24 mouse cellular contexts compared by ENCODE assay signal in genomic region chr12:13085951-13086350, GRCm38 (mm10).
DNase-seq lines count a peak whose midpoint lies in the region; ATAC-seq lines count a peak whose summit lies in the region.
"Had no signal": no experiment of that assay in that cellular context is flagged by ENCODE, and none has a peak within 500 bp of the region (broad histone marks: within the 10 kb centered on the region; RNA-seq: fewer than 3 reads in every experiment).

No protein-coding gene starts in this region.

- no peaks in the 10 kb centered on the region for H3K36me3 ChIP-seq in midbrain, embryonic 10.5 days
- H3K36me3 ChIP-seq in midbrain, embryonic 13.5 days = no peaks in the 10 kb centered on the region
- no peaks in the 10 kb centered on the region for H3K36me3 ChIP-seq in embryonic facial prominence, embryonic 11.5 days (replicated peaks; ENCODE audit: control insufficient read depth, insufficient read depth, low read depth, low read length)
- H3K36me3 ChIP-seq: embryonic facial prominence, embryonic 12.5 days; forebrain, embryonic 12.5 days; heart, embryonic 15.5 days; limb, embryonic 12.5 days; midbrain, embryonic 15.5 days had no signal

- no peaks in the 10 kb centered on the region for H3K9me3 ChIP-seq in midbrain, embryonic 10.5 days (replicated peaks)
- no peaks in the 10 kb centered on the region for H3K9me3 ChIP-seq in midbrain, embryonic 13.5 days
- no peaks in the 10 kb centered on the region for H3K9me3 ChIP-seq in embryonic facial prominence, embryonic 11.5 days (replicated peaks; ENCODE audit: control insufficient read depth, low read length)
- H3K9me3 ChIP-seq: embryonic facial prominence, embryonic 12.5 days; forebrain, embryonic 12.5 days; heart, embryonic 15.5 days; limb, embryonic 12.5 days; midbrain, embryonic 15.5 days had no signal

- WGBS in midbrain, embryonic 10.5 days = 72% methylated on average over 9 of the region's 9 CpGs
- WGBS in midbrain, embryonic 13.5 days = 84% methylated on average over 9 of the region's 9 CpGs
- WGBS in embryonic facial prominence, embryonic 11.5 days = 28% methylated on average over 9 of the region's 9 CpGs

- no peaks in the 10 kb centered on the region for H3K4me1 ChIP-seq in midbrain, embryonic 10.5 days
- H3K4me1 ChIP-seq in midbrain, embryonic 13.5 days (replicated peaks) = peaks cover 9% of the 10 kb centered on the region; the same call in 1 of the 2 replicates
- H3K4me1 ChIP-seq in embryonic facial prominence, embryonic 11.5 days (ENCODE audit: control insufficient read depth, insufficient read depth, low read length) = no peaks in the 10 kb centered on the region
- H3K4me1 ChIP-seq: midbrain, embryonic 15.5 days had no signal

- H3K9ac ChIP-seq in midbrain, embryonic 13.5 days (replicated peaks) = no peak overlapping the region
- no peak overlapping the region for H3K9ac ChIP-seq in embryonic facial prominence, embryonic 11.5 days (replicated peaks; ENCODE audit: low read length)
- H3K9ac ChIP-seq: embryonic facial prominence, embryonic 12.5 days; forebrain, embryonic 12.5 days; heart, embryonic 15.5 days; limb, embryonic 12.5 days; midbrain, embryonic 15.5 days had no signal

- ATAC-seq in midbrain, embryonic 13.5 days = no peak
- no peak for ATAC-seq in embryonic facial prominence, embryonic 11.5 days (replicated peaks; ENCODE audit: insufficient number of reproducible peaks, low FRiP score, low TSS enrichment, low read depth)
- ATAC-seq in inflammation-experienced regulatory T-cells, adult 6 months = no peak
- ATAC-seq in activated CD4-positive, CD25-positive, alpha-beta regulatory T cell, adult 4 months = no peak
- ATAC-seq: midbrain, embryonic 15.5 days had no signal

- no peak for DNase-seq in midbrain, embryonic 10.5 days (ENCODE audit: low spot score)
- peak; percentile 65 for DNase-seq in embryo, embryonic 11 days
- peak; percentile 38 for DNase-seq in embryonic facial prominence, embryonic 11.5 days (ENCODE audit: low spot score)
- peak; percentile 27 for DNase-seq in yolk sac, embryonic 10.5 days (ENCODE audit: low spot score)
- DNase-seq: adrenal gland, postnatal 10 days; cerebellum, adult 2 months; cerebellum, postnatal 25 days; heart, postnatal 4 days; kidney, adult 11 months; kidney, postnatal 10 days; lung, adult 18-20 months; lung, postnatal 14 days; right cerebral cortex, postnatal 25 days; spleen, adult 18-20 months had no signal

- H3K27me3 ChIP-seq in midbrain, embryonic 10.5 days (ENCODE audit: low read depth, poor library complexity, severe bottlenecking) = no peaks in the 10 kb centered on the region
- no peaks in the 10 kb centered on the region for H3K27me3 ChIP-seq in midbrain, embryonic 13.5 days
- no peaks in the 10 kb centered on the region for H3K27me3 ChIP-seq in embryonic facial prominence, embryonic 11.5 days (ENCODE audit: control insufficient read depth, insufficient read depth, low read length)
- H3K27me3 ChIP-seq: embryonic facial prominence, embryonic 12.5 days; limb, embryonic 12.5 days; midbrain, embryonic 15.5 days had no signal

- H3K4me2 ChIP-seq in midbrain, embryonic 13.5 days (replicated peaks) = no peak overlapping the region
- no peak overlapping the region for H3K4me2 ChIP-seq in embryonic facial prominence, embryonic 11.5 days (ENCODE audit: low read depth, low read length)
- H3K4me2 ChIP-seq: embryonic facial prominence, embryonic 12.5 days; forebrain, embryonic 12.5 days; heart, embryonic 15.5 days; limb, embryonic 12.5 days; liver, embryonic 11.5 days; midbrain, embryonic 15.5 days had no signal

- no peak overlapping the region for H3K4me3 ChIP-seq in midbrain, embryonic 10.5 days
- H3K4me3 ChIP-seq in midbrain, embryonic 13.5 days (replicated peaks) = no peak overlapping the region
- no peak overlapping the region for H3K4me3 ChIP-seq in embryonic facial prominence, embryonic 11.5 days (ENCODE audit: low read depth, low read length)
- H3K4me3 ChIP-seq: embryonic facial prominence, embryonic 12.5 days; forebrain, embryonic 12.5 days; heart, embryonic 15.5 days; limb, embryonic 12.5 days; midbrain, embryonic 15.5 days; myocyte had no signal

- H3K27ac ChIP-seq in midbrain, embryonic 10.5 days (replicated peaks) = 0 out of 2 replicates have a peak overlapping the region, but pooled peaks have one; percentile 9
- no peak overlapping the region for H3K27ac ChIP-seq in midbrain, embryonic 13.5 days
- no peak overlapping the region for H3K27ac ChIP-seq in embryonic facial prominence, embryonic 11.5 days (replicated peaks; ENCODE audit: low read depth, low read length)
- H3K27ac ChIP-seq: embryonic facial prominence, embryonic 12.5 days; forebrain, embryonic 12.5 days; heart, embryonic 15.5 days; limb, embryonic 12.5 days; midbrain, embryonic 15.5 days had no signal
